Mouse (Mus musculus): Measurements from ENCODE around the gene Phykpl.

DNA sequence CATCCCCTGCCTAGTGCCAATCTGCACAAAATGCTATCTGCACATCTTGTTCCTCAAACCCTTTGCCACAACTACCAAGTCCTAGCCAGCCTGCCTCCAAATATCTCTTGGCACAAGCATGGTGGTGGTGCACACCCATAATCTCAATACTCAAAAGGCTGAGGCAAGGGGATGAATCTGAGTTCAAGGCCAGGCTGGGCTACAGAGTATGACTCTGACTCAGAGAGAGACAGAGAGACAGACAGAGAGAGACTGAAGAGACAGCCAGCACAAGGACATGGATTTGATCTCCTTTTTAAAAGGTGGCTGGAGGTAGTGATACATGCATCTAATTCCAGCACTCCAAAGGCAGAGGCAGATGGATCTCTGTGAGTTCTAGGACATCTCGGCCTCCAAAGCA, 21.3 kb upstream of the Phykpl start:
- TF ChIP-seq CTCF (IDR thresholded peaks at IDR 0.05; ENCODE audit: low read depth) = no peak
- TF ChIP-seq EP300 (IDR thresholded peaks at IDR 0.05; ENCODE audit: low read depth) = no peak
